Mouse (Mus musculus) stomach, postnatal 0 days (tissue): ENCODE results near the gene Tle1.

Experiments
- CTCF ChIP-seq: IDR thresholded peaks from 2 replicates; pipeline ENCODE4 v1.5.1; 2016; ENCODE audit warnings: antibody characterized with exemption, low read depth, mild to moderate bottlenecking, moderate library complexity
- EP300 ChIP-seq: optimal IDR thresholded peaks from 2 replicates; pipeline ENCODE3; 2016; ENCODE audit warnings: antibody characterized with exemption

GRCm38 (mm10) chr4:72165765-72166164 lies 35.0 kb downstream of the Tle1 start:
- TF ChIP-seq EP300 (no peak), CTCF (no peak)
